Mouse (Mus musculus): Measurements from ENCODE around the gene Nat8f4.

DNA sequence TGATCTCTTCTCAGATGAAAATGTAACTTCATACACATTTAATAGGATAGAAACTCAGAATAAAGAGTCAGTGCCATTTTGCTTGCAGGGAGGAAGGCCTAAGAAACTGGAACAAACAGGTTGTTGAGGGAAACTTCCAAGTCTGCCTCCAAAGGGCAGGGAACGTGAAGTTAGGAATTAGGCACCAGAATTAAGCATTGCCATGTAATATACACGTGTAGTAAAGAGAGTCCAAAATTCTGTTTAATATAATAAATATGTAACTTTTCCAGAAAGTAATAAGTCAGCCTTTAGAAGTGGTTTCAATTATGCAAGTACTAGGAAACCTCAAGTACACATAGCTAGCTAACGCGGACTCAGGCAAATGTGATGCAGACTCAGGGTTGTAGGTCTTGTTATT, 14.7 kb upstream of the Nat8f4 start:
- TF ChIP-seq USF1 (IDR thresholded peaks at IDR 0.05; ENCODE audit: low read depth) (no peak), MYOG (IDR thresholded peaks at IDR 0.05; ENCODE audit: control insufficient read depth in 1 of 3, insufficient read depth in 1 of 3, insufficient read length in 2 of 3, low read depth in 2 of 3) (no peak), POLR2A (IDR thresholded peaks at IDR 0.05; ENCODE audit: insufficient read length, low read depth) (no peak), POLR2AphosphoS2 (IDR thresholded peaks at IDR 0.05; ENCODE audit: insufficient read length, low read depth) (no peak), CEBPB (IDR thresholded peaks at IDR 0.05; ENCODE audit: insufficient read depth, poor library complexity, severe bottlenecking) (no peak), TCF3 (IDR thresholded peaks at IDR 0.05; ENCODE audit: insufficient read length, low read depth) (no peak)

Data from myocyte (in vitro differentiated cells).